Mouse (Mus musculus) midbrain, postnatal 0 days (tissue): ENCODE measurements around the gene Atg9b. TPM values are rescaled to one million over a fixed set of nuclear protein-coding genes. Genes with fewer than 3 reads are reported as not detected.

Experiments
- ATAC-seq: fragments of 200-750 bp; cut with Nextera tagmentation; 2 replicates; pipeline ENCODE4 v1.8.0; 2017; ENCODE audit warnings: moderate number of reproducible peaks, mild to moderate bottlenecking, moderate TSS enrichment, moderate library complexity; ENCODE audit not compliant: low FRiP score
- DNase-seq: peaks from one replicate; pipeline ENCODE4 v3.0.0-alpha.2; 2015; ENCODE audit warnings: low spot score
- H3K27ac ChIP-seq: fragments of 300-500 bp; sonication (generic); 2 replicates; pipeline ENCODE4 v1.5.1; 2014; ENCODE audit warnings: low read depth, mild to moderate bottlenecking, low read length, mixed read lengths
- H3K27me3 ChIP-seq: fragments of 300-500 bp; sonication (generic); 2 replicates; pipeline ENCODE4 v1.6.1; 2014; ENCODE audit warnings: low read length, control low read depth, mixed read lengths; ENCODE audit not compliant: insufficient read depth
- H3K36me3 ChIP-seq: fragments of 300-500 bp; sonication (generic); 2 replicates; pipeline ENCODE4 v1.6.1; 2014; ENCODE audit warnings: low read length, control low read depth, mixed read lengths; ENCODE audit not compliant: insufficient read depth
- H3K4me1 ChIP-seq: fragments of 300-500 bp; sonication (generic); 2 replicates; pipeline ENCODE4 v1.6.1; 2014; ENCODE audit warnings: mild to moderate bottlenecking, control low read depth, antibody characterized with exemption, low read length, mixed read lengths; ENCODE audit not compliant: insufficient read depth
- H3K4me2 ChIP-seq: fragments of 300-500 bp; sonication (generic); 2 replicates; pipeline ENCODE4 v1.6.1; 2014; ENCODE audit warnings: low read depth, mild to moderate bottlenecking, low read length, mixed read lengths; ENCODE audit not compliant: poor library complexity, severe bottlenecking
- H3K4me3 ChIP-seq: fragments of 300-500 bp; sonication (generic); 2 replicates; pipeline ENCODE4 v1.5.1; 2014; ENCODE audit warnings: low read depth, mild to moderate bottlenecking, low read length, moderate library complexity
- H3K9ac ChIP-seq: fragments of 300-500 bp; sonication (generic); replicated peaks from 2 replicates; pipeline ENCODE4 v1.6.1; 2014; ENCODE audit warnings: mild to moderate bottlenecking, low read length, moderate library complexity, mixed read lengths; ENCODE audit not compliant: poor library complexity, severe bottlenecking
- H3K9me3 ChIP-seq: fragments of 300-500 bp; sonication (generic); 2 replicates; pipeline ENCODE4 v1.6.1; 2016; ENCODE audit warnings: low read length, control low read depth
- CTCF ChIP-seq: IDR thresholded peaks from 2 replicates; pipeline ENCODE4 v1.5.1; 2016; ENCODE audit warnings: antibody characterized with exemption, mild to moderate bottlenecking
- WGBS: fragments of 180-500 bp; shearing (Covaris S2); extraction: QIAGEN DNeasy Blood & Tissue Kit; methylation state at CpG from one replicate; pipeline ENCODE4 v1.1.7; 2014; 5-methylcytosine and 5-hydroxymethylcytosine counted together
- polyA plus RNA-seq: library from polyadenylated mRNA; unstranded; fragments of >200 nt; fragmentation: Nextera tagmentation; extraction: Ambion mirVana; gene quantifications from 2 replicates; pipeline ENCODE4 v1.2.1, GENCODE M21; 2015
- total RNA-seq: library from RNA; depleted of rRNA; stranded (reverse); fragments of >200 nt; gene quantifications from 2 replicates; pipeline ENCODE4 v1.2.3, GENCODE M21; 2014

Atg9b gene
- total and polyA plus RNA-seq, 2 experiments from 2014 or later = 5.3 to 6.7 TPM

- ATAC-seq = no peak
- Histone ChIP-seq H3K36me3 (0 out of 2 replicates have a peak, but pooled peaks cover 2% of the 10 kb centered on the region), H3K4me3 (no peak overlapping the region), H3K27ac (peak overlapping the region; percentile 84; the same call in 1 of the 2 replicates), H3K4me2 (no peak overlapping the region), H3K9me3 (no peaks in the 10 kb centered on the region), H3K9ac (no peak overlapping the region), H3K4me1 (peaks cover 13% of the 10 kb centered on the region), H3K27me3 (0 out of 2 replicates have a peak, but pooled peaks cover 4% of the 10 kb centered on the region)
- DNase-seq = no peak
- no peak for TF ChIP-seq CTCF
- 76% methylated on average over 2 of the region's 2 CpGs for WGBS
Measured at GRCm38 (mm10) chr5:24381988-24382387, 10.0 kb downstream of the Atg9b start.

- Histone ChIP-seq H3K9ac (no peak overlapping the region), H3K27me3 (0 out of 2 replicates have a peak, but pooled peaks cover 4% of the 10 kb centered on the region), H3K27ac (no peak overlapping the region), H3K36me3 (0 out of 2 replicates have a peak, but pooled peaks cover 2% of the 10 kb centered on the region), H3K4me1 (peaks cover 13% of the 10 kb centered on the region), H3K4me2 (no peak overlapping the region), H3K9me3 (no peaks in the 10 kb centered on the region), H3K4me3 (no peak overlapping the region)
- ATAC-seq (no peak), DNase-seq (no peak)
- 67% methylated on average over 6 of the region's 6 CpGs for WGBS
- no peak for TF ChIP-seq CTCF
Measured at GRCm38 (mm10) chr5:24381486-24381885, 10.5 kb downstream of the Atg9b start.

- Histone ChIP-seq H3K27me3 (no peaks in the 10 kb centered on the region), H3K36me3 (0 out of 2 replicates have a peak, but pooled peaks cover 2% of the 10 kb centered on the region), H3K4me2 (no peak overlapping the region), H3K9ac (no peak overlapping the region), H3K4me1 (peaks cover 13% of the 10 kb centered on the region), H3K4me3 (no peak overlapping the region), H3K9me3 (no peaks in the 10 kb centered on the region), H3K27ac (no peak overlapping the region)
- 90% methylated on average over 4 of the region's 4 CpGs for WGBS
- no peak for ATAC-seq
- no peak for TF ChIP-seq CTCF
- no peak for DNase-seq
Measured at GRCm38 (mm10) chr5:24380499-24380898, 11.4 kb downstream of the Atg9b start.

- Histone ChIP-seq H3K4me3 (no peak overlapping the region), H3K27me3 (no peaks in the 10 kb centered on the region), H3K27ac (no peak overlapping the region), H3K4me2 (no peak overlapping the region), H3K9ac (no peak overlapping the region), H3K36me3 (0 out of 2 replicates have a peak, but pooled peaks cover 2% of the 10 kb centered on the region), H3K4me1 (peaks cover 11% of the 10 kb centered on the region), H3K9me3 (no peaks in the 10 kb centered on the region)
- DNase-seq = no peak
- 82% methylated on average over 4 of the region's 4 CpGs for WGBS
- ATAC-seq = no peak
- no peak for TF ChIP-seq CTCF
Measured at GRCm38 (mm10) chr5:24379501-24379900, 12.4 kb downstream of the Atg9b start.

- Histone ChIP-seq H3K4me2 (no peak overlapping the region), H3K27me3 (no peaks in the 10 kb centered on the region), H3K36me3 (0 out of 2 replicates have a peak, but pooled peaks cover 2% of the 10 kb centered on the region), H3K9ac (no peak overlapping the region), H3K27ac (no peak overlapping the region), H3K9me3 (no peaks in the 10 kb centered on the region), H3K4me3 (no peak overlapping the region), H3K4me1 (peaks cover 5% of the 10 kb centered on the region; the same call in 1 of the 2 replicates)
- 78% methylated on average over 2 of the region's 2 CpGs for WGBS
- ATAC-seq = no peak
- DNase-seq = no peak
- TF ChIP-seq CTCF = no peak
Measured at GRCm38 (mm10) chr5:24378700-24379099, 13.2 kb downstream of the Atg9b start.

GRCm38 (mm10) chr5:24374666-24375328, 17.1 kb downstream of the Atg9b start:
- Histone ChIP-seq H3K9me3 (no peaks in the 10 kb centered on the region), H3K27ac (no peak overlapping the region), H3K4me1 (no peaks in the 10 kb centered on the region), H3K4me2 (no peak overlapping the region), H3K4me3 (no peak overlapping the region), H3K36me3 (0 out of 2 replicates have a peak, but pooled peaks cover 2% of the 10 kb centered on the region), H3K27me3 (no peaks in the 10 kb centered on the region), H3K9ac (no peak overlapping the region)
- no peak for TF ChIP-seq CTCF
- WGBS = 76% methylated on average over 7 of the region's 7 CpGs
- DNase-seq = no peak
- no peak for ATAC-seq
